Mouse (Mus musculus) neural tube, embryonic 15.5 days (tissue): ENCODE data around the gene Bmp8a. TPM values are rescaled to one million over a fixed set of nuclear protein-coding genes. Genes with fewer than 3 reads are reported as not detected.

Source experiments
- ATAC-seq: fragments of 200-750 bp; cut with Nextera tagmentation; 2 replicates; pipeline ENCODE4 v1.8.0; 2017; ENCODE audit warnings: mild to moderate bottlenecking, moderate TSS enrichment, moderate library complexity; ENCODE audit not compliant: low FRiP score
- H3K27ac ChIP-seq: fragments of 300-500 bp; sonication (generic); replicated peaks from 2 replicates; pipeline ENCODE4 v1.5.1; 2015; ENCODE audit warnings: mild to moderate bottlenecking, inconsistent platforms
- H3K27me3 ChIP-seq: fragments of 300-500 bp; sonication (generic); replicated peaks from 2 replicates; pipeline ENCODE4 v1.6.1; 2015; ENCODE audit warnings: inconsistent platforms
- H3K36me3 ChIP-seq: fragments of 300-500 bp; sonication (generic); 2 replicates; pipeline ENCODE4 v1.6.1; 2015; ENCODE audit warnings: inconsistent platforms
- H3K4me1 ChIP-seq: fragments of 300-500 bp; sonication (generic); 2 replicates; pipeline ENCODE4 v1.6.1; 2015; ENCODE audit warnings: inconsistent platforms
- H3K4me2 ChIP-seq: fragments of 300-500 bp; sonication (generic); 2 replicates; pipeline ENCODE4 v1.6.1; 2015; ENCODE audit warnings: inconsistent platforms, mild to moderate bottlenecking, moderate library complexity
- H3K4me3 ChIP-seq: fragments of 300-500 bp; sonication (generic); replicated peaks from 2 replicates; pipeline ENCODE4 v1.5.1; 2015; ENCODE audit warnings: mild to moderate bottlenecking, inconsistent platforms
- H3K9ac ChIP-seq: fragments of 300-500 bp; sonication (generic); replicated peaks from 2 replicates; pipeline ENCODE4 v1.6.1; 2015; ENCODE audit warnings: mild to moderate bottlenecking, inconsistent platforms
- H3K9me3 ChIP-seq: fragments of 300-500 bp; sonication (generic); replicated peaks from 2 replicates; pipeline ENCODE4 v1.6.1; 2016; ENCODE audit warnings: inconsistent platforms
- WGBS: fragments of 180-500 bp; shearing (Covaris S2); methylation state at CpG from one replicate; pipeline ENCODE4 v1.1.7; 2015; ENCODE audit warnings: mixed read lengths; 5-methylcytosine and 5-hydroxymethylcytosine counted together
- polyA plus RNA-seq: library from polyadenylated mRNA; unstranded; fragments of >200 nt; fragmentation: Nextera tagmentation; extraction: Ambion mirVana; gene quantifications from 2 replicates; pipeline ENCODE4 v1.2.1, GENCODE M21; 2015

Gene Bmp8a
- polyA plus RNA-seq, result 0.20 and 0.43 TPM in 2 replicates

- peaks cover 50% of the 10 kb centered on the region for H3K27me3 ChIP-seq
- 0 out of 2 replicates have a peak within 1 kb of the TSS, but pooled peaks have one; percentile 17 for H3K9ac ChIP-seq
- H3K9me3 ChIP-seq, result no peaks in the 10 kb centered on the region
- peak within 1 kb of the TSS; percentile 87 for H3K4me2 ChIP-seq
- peak within 1 kb of the TSS; percentile 47 for H3K4me3 ChIP-seq
- H3K4me1 ChIP-seq, result peaks cover 15% of the 10 kb centered on the region
- ATAC-seq, result peak; percentile 84
- no peak within 1 kb of the TSS for H3K27ac ChIP-seq
- H3K36me3 ChIP-seq, result peaks cover 3% of the 10 kb centered on the region; the same call in 1 of the 2 replicates
- WGBS, result under 1% methylated on average over 65 of the region's 65 CpGs
These were observed at the start of gene Bmp8a for GRCm38 (mm10) chr4:123342642-123343470. TSS of gene Bmp8a (minus strand) at chr4:123343252.

- Histone ChIP-seq H3K9me3 (no peaks in the 10 kb centered on the region), H3K4me3 (no peak overlapping the region), H3K36me3 (peaks cover 73% of the 10 kb centered on the region), H3K4me1 (no peaks in the 10 kb centered on the region), H3K27me3 (no peaks in the 10 kb centered on the region), H3K9ac (no peak overlapping the region), H3K27ac (no peak overlapping the region), H3K4me2 (no peak overlapping the region)
- ATAC-seq, result no peak
- 83% methylated on average over 1 of the region's 1 CpGs for WGBS
These were observed 49.1 kb upstream of the Bmp8a start for GRCm38 (mm10) chr4:123392187-123392586.

GRCm38 (mm10) chr4:123385028-123385427, 42.0 kb upstream of the Bmp8a start:
- Histone ChIP-seq H3K4me1 (no peaks in the 10 kb centered on the region), H3K27ac (peak overlapping the region; percentile 67), H3K9me3 (no peaks in the 10 kb centered on the region), H3K4me3 (no peak overlapping the region), H3K9ac (no peak overlapping the region), H3K36me3 (peaks cover 82% of the 10 kb centered on the region), H3K4me2 (no peak overlapping the region), H3K27me3 (no peaks in the 10 kb centered on the region)
- ATAC-seq, result no peak
- 14% methylated on average over 1 of the region's 1 CpGs for whole genome bisulfite sequencing

DNA sequence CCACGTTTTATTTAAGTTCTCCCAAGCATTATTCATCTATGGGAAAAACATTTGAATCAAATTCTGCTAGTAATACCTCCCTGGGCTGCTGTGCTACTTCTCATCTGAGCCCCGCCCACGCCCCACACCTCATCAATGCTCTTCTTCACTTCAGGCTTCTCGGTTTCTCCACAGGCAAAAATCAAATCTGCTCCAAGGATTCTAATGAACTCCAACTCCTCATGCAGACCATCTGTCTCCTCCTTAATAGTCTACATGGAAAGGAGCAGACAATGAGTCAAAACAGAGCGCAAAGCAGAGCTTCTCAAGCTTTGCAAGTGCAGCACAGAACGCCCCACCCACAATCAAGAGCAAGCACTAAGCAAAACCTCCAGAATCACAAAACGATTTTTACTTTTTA, 40.1 kb upstream of the Bmp8a start:
- WGBS, result 93% methylated on average over 7 of the region's 7 CpGs

GRCm38 (mm10) chr4:123382051-123382450, 39.0 kb upstream of the Bmp8a start:
- Histone ChIP-seq H3K27me3 (no peaks in the 10 kb centered on the region), H3K27ac (no peak overlapping the region), H3K4me2 (no peak overlapping the region), H3K4me1 (no peaks in the 10 kb centered on the region), H3K36me3 (peaks cover 77% of the 10 kb centered on the region), H3K9ac (no peak overlapping the region), H3K9me3 (no peaks in the 10 kb centered on the region), H3K4me3 (no peak overlapping the region)
- whole genome bisulfite sequencing, result 89% methylated on average over 4 of the region's 4 CpGs
- ATAC-seq, result no peak

More for the DNA sequence above, 40.1 kb upstream of the Bmp8a start:
- Histone ChIP-seq H3K4me1 (no peaks in the 10 kb centered on the region), H3K9me3 (no peaks in the 10 kb centered on the region), H3K4me3 (no peak overlapping the region), H3K27ac (0 out of 2 replicates have a peak overlapping the region, but pooled peaks have one; percentile 18), H3K9ac (no peak overlapping the region), H3K27me3 (no peaks in the 10 kb centered on the region), H3K36me3 (peaks cover 77% of the 10 kb centered on the region), H3K4me2 (no peak overlapping the region)
- ATAC-seq, result no peak

DNA sequence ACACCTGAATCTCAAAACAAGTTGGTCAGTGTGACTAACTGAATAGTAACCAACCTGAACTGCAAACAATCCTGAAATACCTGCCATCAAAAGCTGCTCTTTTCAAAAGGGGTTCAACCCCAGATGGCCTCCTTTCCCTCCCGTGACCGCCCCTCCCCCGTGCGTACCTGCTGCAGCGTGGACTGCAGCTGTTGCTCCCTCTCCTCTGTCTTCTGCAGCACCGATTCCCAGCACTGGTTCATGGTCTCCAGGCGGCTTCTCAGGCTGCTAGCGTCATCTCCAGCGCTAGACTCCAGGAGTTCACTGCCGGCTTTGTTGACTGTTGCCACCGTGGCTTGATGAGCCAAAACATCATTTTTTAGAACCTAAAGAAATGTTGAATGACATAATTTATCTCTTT, 38.5 kb upstream of the Bmp8a start:
- no peak for ATAC-seq
- Histone ChIP-seq H3K9me3 (no peaks in the 10 kb centered on the region), H3K27me3 (no peaks in the 10 kb centered on the region), H3K4me3 (no peak overlapping the region), H3K9ac (no peak overlapping the region), H3K4me2 (no peak overlapping the region), H3K4me1 (no peaks in the 10 kb centered on the region), H3K27ac (no peak overlapping the region; the same call in 1 of the 2 replicates), H3K36me3 (peaks cover 78% of the 10 kb centered on the region)
- 94% methylated on average over 11 of the region's 11 CpGs for WGBS

DNA sequence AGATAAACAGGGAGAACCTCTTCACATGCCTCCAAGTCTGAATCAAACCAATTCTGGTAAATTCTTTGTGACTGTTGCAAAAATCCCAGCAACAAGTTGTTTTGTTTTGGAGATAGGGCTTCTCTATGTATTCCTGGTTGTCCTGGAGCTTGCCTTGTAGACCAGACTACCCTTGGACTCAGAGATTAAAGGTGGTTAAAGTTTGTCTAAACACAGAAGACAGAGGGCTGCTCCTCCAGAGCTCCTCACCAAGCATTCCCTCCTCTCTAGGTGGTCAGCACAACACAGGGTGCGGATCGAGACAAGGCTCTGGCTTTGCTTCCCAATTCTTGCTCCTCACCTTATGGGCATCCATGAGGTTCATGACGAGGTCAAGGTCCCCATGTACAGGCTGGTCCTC, 33.0 kb upstream of the Bmp8a start:
- H3K27me3 ChIP-seq, result no peaks in the 10 kb centered on the region
- 95% methylated on average over 3 of the region's 3 CpGs for WGBS
- H3K4me1 ChIP-seq, result no peaks in the 10 kb centered on the region
- no peak overlapping the region for H3K27ac ChIP-seq
- ATAC-seq, result no peak
- no peak overlapping the region for H3K9ac ChIP-seq
- no peak overlapping the region for H3K4me3 ChIP-seq
- peaks cover 79% of the 10 kb centered on the region for H3K36me3 ChIP-seq
- H3K4me2 ChIP-seq, result no peak overlapping the region
- no peaks in the 10 kb centered on the region for H3K9me3 ChIP-seq

DNA sequence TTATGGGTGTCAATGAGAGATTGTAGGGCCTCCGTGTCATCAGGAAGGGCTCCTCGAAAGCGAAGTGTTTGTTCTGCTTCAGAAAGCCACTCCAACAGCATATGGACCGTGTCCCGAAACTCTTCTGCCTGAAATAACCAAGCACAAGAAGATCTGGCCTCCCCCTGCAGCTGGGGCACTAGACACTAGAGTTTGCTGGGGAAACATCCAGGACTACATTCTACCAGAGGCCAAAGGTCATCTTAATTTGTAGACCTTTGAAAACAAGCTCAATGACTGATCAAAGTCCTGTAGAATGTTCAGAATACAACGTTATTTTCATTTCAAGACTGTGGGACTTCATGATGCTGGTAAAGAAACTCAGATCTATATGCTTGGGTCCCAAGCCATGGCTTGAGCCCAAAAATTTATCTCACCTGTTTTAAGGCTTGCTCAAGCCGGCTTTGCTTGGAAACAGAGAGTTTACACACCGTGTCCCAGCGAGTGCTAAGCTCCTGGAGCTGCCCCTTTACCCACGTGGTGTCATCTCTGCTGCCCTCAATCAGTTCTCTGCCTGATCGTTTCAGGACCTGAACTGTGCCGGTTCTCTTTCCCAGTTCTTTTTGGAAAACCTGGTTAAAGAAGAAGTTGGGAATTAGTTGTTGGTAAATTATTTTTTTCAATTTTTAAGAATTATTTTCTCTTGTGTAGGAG, 31.4 kb upstream of the Bmp8a start:
- H3K9me3 ChIP-seq, result no peaks in the 10 kb centered on the region
- no peak for ATAC-seq
- no peak overlapping the region for H3K4me3 ChIP-seq
- H3K36me3 ChIP-seq, result peaks cover 85% of the 10 kb centered on the region
- H3K4me2 ChIP-seq, result no peak overlapping the region
- no peaks in the 10 kb centered on the region for H3K27me3 ChIP-seq
- H3K9ac ChIP-seq, result no peak overlapping the region
- H3K4me1 ChIP-seq, result no peaks in the 10 kb centered on the region
- no peak overlapping the region for H3K27ac ChIP-seq
- WGBS, result 95% methylated on average over 12 of the region's 12 CpGs

DNA sequence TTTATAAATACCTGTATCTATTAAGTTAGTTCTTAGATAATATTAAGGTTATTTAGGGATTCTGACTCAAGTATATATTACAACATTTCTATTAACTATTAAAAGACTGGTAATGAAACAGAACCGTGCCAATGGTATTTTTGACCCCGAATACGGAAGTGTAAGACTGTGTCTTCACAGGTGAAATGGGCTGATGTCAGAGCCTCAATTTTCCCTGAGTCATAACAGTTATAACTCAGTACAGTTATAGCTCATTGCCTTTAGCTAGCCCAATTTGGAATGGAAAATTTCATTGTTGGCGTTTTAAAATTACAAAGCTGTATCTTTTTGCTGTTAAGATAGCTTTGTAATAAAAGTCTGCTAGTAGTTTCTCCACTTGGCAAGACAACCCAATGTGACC, 20.5 kb upstream of the Bmp8a start:
- H3K4me3 ChIP-seq, result no peak overlapping the region
- ATAC-seq, result no peak
- no peaks in the 10 kb centered on the region for H3K9me3 ChIP-seq
- no peak overlapping the region for H3K9ac ChIP-seq
- H3K27me3 ChIP-seq, result no peaks in the 10 kb centered on the region
- peaks cover 84% of the 10 kb centered on the region for H3K36me3 ChIP-seq
- no peak overlapping the region for H3K27ac ChIP-seq
- H3K4me2 ChIP-seq, result no peak overlapping the region
- 95% methylated on average over 4 of the region's 4 CpGs for WGBS
- H3K4me1 ChIP-seq, result no peaks in the 10 kb centered on the region

DNA sequence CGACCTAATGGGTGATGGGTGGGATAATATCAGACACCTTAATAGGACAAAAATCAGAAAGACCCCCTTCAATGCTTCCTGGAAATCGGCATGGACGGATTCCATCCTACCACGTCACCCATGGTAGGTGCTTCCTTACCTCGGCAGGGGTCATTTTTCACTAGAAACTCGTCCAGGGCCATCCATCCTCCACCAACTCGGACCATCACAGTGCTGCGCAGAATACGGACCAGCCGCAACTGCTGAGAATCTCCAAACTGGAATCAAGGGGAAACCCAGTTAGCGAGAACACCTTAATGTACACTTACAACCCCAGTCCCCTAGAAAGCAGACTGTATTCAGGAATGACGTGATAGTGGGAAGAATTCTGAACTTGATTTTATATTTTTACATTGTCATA, 17.7 kb upstream of the Bmp8a start:
- peaks cover 78% of the 10 kb centered on the region for H3K36me3 ChIP-seq
- no peaks in the 10 kb centered on the region for H3K27me3 ChIP-seq
- 94% methylated on average over 12 of the region's 12 CpGs for WGBS
- no peak overlapping the region for H3K9ac ChIP-seq
- no peaks in the 10 kb centered on the region for H3K9me3 ChIP-seq
- H3K4me2 ChIP-seq, result no peak overlapping the region
- no peak overlapping the region for H3K4me3 ChIP-seq
- no peak overlapping the region for H3K27ac ChIP-seq
- H3K4me1 ChIP-seq, result no peaks in the 10 kb centered on the region
- no peak for ATAC-seq

GRCm38 (mm10) chr4:123358613-123359012, 15.6 kb upstream of the Bmp8a start:
- 94% methylated on average over 7 of the region's 7 CpGs for WGBS
- Histone ChIP-seq H3K4me3 (no peak overlapping the region), H3K36me3 (peaks cover 80% of the 10 kb centered on the region), H3K4me2 (no peak overlapping the region), H3K27me3 (no peaks in the 10 kb centered on the region), H3K4me1 (no peaks in the 10 kb centered on the region), H3K27ac (no peak overlapping the region), H3K9me3 (no peaks in the 10 kb centered on the region), H3K9ac (no peak overlapping the region)
- no peak for ATAC-seq

GRCm38 (mm10) chr4:123355941-123356340, 12.9 kb upstream of the Bmp8a start:
- no peaks in the 10 kb centered on the region for H3K9me3 ChIP-seq
- WGBS, result 92% methylated on average over 8 of the region's 8 CpGs
- H3K36me3 ChIP-seq, result peaks cover 81% of the 10 kb centered on the region
- no peaks in the 10 kb centered on the region for H3K27me3 ChIP-seq
- no peak overlapping the region for H3K4me3 ChIP-seq
- no peak overlapping the region for H3K4me2 ChIP-seq
- H3K27ac ChIP-seq, result no peak overlapping the region
- ATAC-seq, result no peak
- H3K9ac ChIP-seq, result no peak overlapping the region
- H3K4me1 ChIP-seq, result no peaks in the 10 kb centered on the region
